Mouse (Mus musculus) stomach, embryonic 15.5 days (tissue): Measurements from ENCODE around the gene Eepd1. TPM values are rescaled to one million over a fixed set of nuclear protein-coding genes. Genes with fewer than 3 reads are reported as not detected.
A peak's percentile ranks its signal among the peaks of the same experiment; 100 is the strongest.

ENCODE experiments used
- ATAC-seq: fragments of 200-750 bp; cut with Nextera tagmentation; 2 replicates; pipeline ENCODE4 v1.8.0; 2017; ENCODE audit warnings: low read depth, moderate number of reproducible peaks, moderate TSS enrichment; ENCODE audit not compliant: insufficient read depth, low FRiP score
- H3K27ac ChIP-seq: fragments of 300-500 bp; sonication (generic); 2 replicates; pipeline ENCODE4 v1.5.1; 2015; ENCODE audit warnings: mild to moderate bottlenecking, inconsistent platforms
- H3K27me3 ChIP-seq: fragments of 300-500 bp; sonication (generic); replicated peaks from 2 replicates; pipeline ENCODE4 v1.6.1; 2015; ENCODE audit warnings: inconsistent platforms
- H3K36me3 ChIP-seq: fragments of 300-500 bp; sonication (generic); 2 replicates; pipeline ENCODE4 v1.6.1; 2015; ENCODE audit warnings: inconsistent platforms
- H3K4me1 ChIP-seq: fragments of 300-500 bp; sonication (generic); 2 replicates; pipeline ENCODE4 v1.6.1; 2015; ENCODE audit warnings: inconsistent platforms
- H3K4me2 ChIP-seq: fragments of 300-500 bp; sonication (generic); 2 replicates; pipeline ENCODE4 v1.6.1; 2015; ENCODE audit warnings: mild to moderate bottlenecking, inconsistent platforms
- H3K4me3 ChIP-seq: fragments of 300-500 bp; sonication (generic); replicated peaks from 2 replicates; pipeline ENCODE4 v1.5.1; 2015; ENCODE audit warnings: inconsistent platforms
- H3K9ac ChIP-seq: fragments of 300-500 bp; sonication (generic); 2 replicates; pipeline ENCODE4 v1.6.1; 2015; ENCODE audit warnings: inconsistent platforms
- H3K9me3 ChIP-seq: fragments of 300-500 bp; sonication (generic); 2 replicates; pipeline ENCODE4 v1.6.1; 2016; ENCODE audit warnings: inconsistent platforms
- WGBS: fragments of 180-500 bp; shearing (Covaris S2); methylation state at CpG from one replicate; pipeline ENCODE4 v1.1.7; 2015; 5-methylcytosine and 5-hydroxymethylcytosine counted together
- polyA plus RNA-seq: library from polyadenylated mRNA; unstranded; fragments of >200 nt; fragmentation: Nextera tagmentation; extraction: Ambion mirVana; gene quantifications from 2 replicates; pipeline ENCODE4 v1.2.1, GENCODE M21; 2015

Gene Eepd1
- polyA plus RNA-seq, 1 experiment from 2014 or later = 10.0 TPM

DNA sequence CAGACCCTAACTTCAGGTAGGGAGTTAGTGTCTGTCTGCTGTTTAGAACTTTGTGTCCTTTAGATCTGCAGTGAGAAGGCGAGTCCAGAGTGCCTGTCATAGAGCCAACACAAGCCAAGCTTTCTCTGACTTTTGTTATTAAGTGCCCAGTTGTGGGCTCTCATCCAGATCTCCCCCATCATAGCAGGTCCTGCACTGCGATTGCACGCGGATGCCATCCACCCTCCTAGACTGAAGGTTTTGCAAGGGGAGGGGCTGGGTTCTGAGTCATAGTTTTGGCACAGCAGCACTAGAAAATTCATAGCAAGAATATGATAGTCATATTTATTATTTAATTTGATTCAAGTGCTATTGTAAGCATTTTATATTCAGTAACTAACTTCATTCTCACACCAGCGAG, 12.6 kb downstream of the Eepd1 start:
- no peak overlapping the region for H3K4me2 ChIP-seq
- H3K27ac ChIP-seq = no peak overlapping the region
- no peak for ATAC-seq
- H3K36me3 ChIP-seq = no peaks in the 10 kb centered on the region
- no peaks in the 10 kb centered on the region for H3K27me3 ChIP-seq
- H3K4me1 ChIP-seq = no peaks in the 10 kb centered on the region
- no peak overlapping the region for H3K4me3 ChIP-seq
- H3K9ac ChIP-seq = no peak overlapping the region
- no peaks in the 10 kb centered on the region for H3K9me3 ChIP-seq
- 66% methylated on average over 5 of the region's 5 CpGs for WGBS

DNA sequence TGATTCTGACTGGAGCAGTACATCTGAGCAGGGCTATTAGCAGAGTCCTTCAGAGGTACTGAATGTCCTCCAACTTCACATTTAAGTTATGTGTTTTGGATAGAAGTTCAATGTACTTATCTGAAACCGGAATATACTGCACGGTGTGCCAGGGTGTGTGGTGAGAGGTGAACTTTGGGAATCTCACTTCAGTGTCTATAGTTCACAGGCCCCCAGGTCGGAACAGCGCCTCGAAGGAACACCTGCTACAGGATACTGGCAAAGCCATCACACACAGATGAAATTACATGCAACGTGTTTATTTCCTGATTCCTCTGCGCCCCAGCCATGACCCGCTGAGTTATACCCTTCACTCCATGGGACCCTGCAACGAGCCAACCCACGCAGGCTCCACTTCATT, 14.3 kb downstream of the Eepd1 start:
- no peak overlapping the region for H3K4me3 ChIP-seq
- H3K4me2 ChIP-seq = no peak overlapping the region
- H3K27ac ChIP-seq = no peak overlapping the region
- no peaks in the 10 kb centered on the region for H3K27me3 ChIP-seq
- H3K9ac ChIP-seq = no peak overlapping the region
- no peaks in the 10 kb centered on the region for H3K9me3 ChIP-seq
- H3K4me1 ChIP-seq = no peaks in the 10 kb centered on the region
- WGBS = 86% methylated on average over 10 of the region's 10 CpGs
- no peaks in the 10 kb centered on the region for H3K36me3 ChIP-seq
- ATAC-seq = no peak

DNA sequence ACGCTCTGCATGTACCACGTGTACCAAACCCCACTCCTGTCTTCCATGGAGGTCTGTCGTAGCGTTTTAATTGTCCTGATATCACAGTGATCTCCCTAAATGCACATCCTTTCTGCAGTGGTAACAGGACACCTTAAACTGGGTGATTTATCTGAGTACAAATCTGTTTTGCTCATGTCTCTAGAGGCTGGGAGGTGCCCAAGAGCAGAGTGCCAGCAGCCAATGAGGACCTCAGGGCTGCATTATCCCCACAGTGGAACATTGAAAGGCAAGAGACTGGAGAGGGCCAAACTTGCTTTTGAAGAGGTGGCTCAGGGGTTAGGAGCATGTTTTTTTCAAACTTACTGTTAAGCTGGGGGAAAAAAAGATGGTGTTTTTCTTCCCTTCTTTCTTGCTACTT, 14.8 kb downstream of the Eepd1 start:
- ATAC-seq = no peak
- H3K27me3 ChIP-seq = no peaks in the 10 kb centered on the region
- no peak overlapping the region for H3K4me3 ChIP-seq
- H3K9me3 ChIP-seq = no peaks in the 10 kb centered on the region
- H3K4me1 ChIP-seq = no peaks in the 10 kb centered on the region
- H3K4me2 ChIP-seq = no peak overlapping the region
- H3K36me3 ChIP-seq = no peaks in the 10 kb centered on the region
- no peak overlapping the region for H3K27ac ChIP-seq
- WGBS = 83% methylated on average over 4 of the region's 4 CpGs
- H3K9ac ChIP-seq = no peak overlapping the region

DNA sequence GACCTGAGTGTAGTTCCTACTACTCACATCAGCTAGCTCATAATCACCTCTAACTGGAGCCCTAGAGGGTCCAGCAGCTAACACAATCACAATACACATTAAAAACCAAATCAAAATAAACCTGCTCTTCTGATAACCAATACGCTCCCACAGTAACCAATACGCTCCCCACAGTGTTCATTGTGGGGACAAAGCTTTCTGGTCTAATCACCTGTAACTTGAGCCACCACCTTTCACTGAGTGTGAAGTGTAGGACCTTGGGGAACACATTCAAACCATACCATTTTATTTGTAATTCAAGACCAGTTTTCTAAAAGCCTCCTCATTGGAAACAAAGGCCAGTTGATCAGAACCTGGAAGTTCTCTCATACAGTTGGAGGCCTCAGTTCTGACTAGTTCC, 15.4 kb downstream of the Eepd1 start:
- H3K9me3 ChIP-seq = no peaks in the 10 kb centered on the region
- H3K36me3 ChIP-seq = no peaks in the 10 kb centered on the region
- H3K4me3 ChIP-seq = no peak overlapping the region
- H3K4me1 ChIP-seq = no peaks in the 10 kb centered on the region
- no peak overlapping the region for H3K4me2 ChIP-seq
- ATAC-seq = no peak
- WGBS = 93% methylated on average over 2 of the region's 2 CpGs
- H3K27ac ChIP-seq = no peak overlapping the region
- H3K9ac ChIP-seq = no peak overlapping the region
- H3K27me3 ChIP-seq = no peaks in the 10 kb centered on the region

DNA sequence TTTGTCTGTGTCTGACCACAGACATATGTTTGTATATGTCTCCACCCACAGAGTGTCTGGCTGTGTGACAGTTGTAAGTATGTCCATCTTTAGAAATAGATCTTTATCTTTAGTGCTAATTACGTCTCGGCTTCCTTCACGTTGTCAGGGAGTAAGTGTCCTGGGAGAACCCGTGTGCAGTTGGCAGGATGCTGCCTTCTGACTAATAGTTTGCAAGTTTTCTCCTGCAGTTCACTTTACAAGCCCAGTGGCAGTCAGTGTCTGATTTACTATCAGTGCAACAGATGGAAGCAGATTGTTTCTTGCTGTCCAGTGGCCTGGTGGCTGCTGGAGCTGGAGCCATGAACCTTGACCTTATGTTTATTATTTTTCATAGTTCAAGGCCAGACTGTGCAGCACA, 17.4 kb downstream of the Eepd1 start:
- no peak overlapping the region for H3K4me3 ChIP-seq
- H3K27me3 ChIP-seq = no peaks in the 10 kb centered on the region
- no peak overlapping the region for H3K9ac ChIP-seq
- no peak overlapping the region for H3K4me2 ChIP-seq
- no peaks in the 10 kb centered on the region for H3K9me3 ChIP-seq
- WGBS = 30% methylated on average over 4 of the region's 4 CpGs
- no peak; the same call in 1 of the 2 replicates for ATAC-seq
- H3K4me1 ChIP-seq = no peaks in the 10 kb centered on the region
- no peaks in the 10 kb centered on the region for H3K36me3 ChIP-seq
- no peak overlapping the region for H3K27ac ChIP-seq

DNA sequence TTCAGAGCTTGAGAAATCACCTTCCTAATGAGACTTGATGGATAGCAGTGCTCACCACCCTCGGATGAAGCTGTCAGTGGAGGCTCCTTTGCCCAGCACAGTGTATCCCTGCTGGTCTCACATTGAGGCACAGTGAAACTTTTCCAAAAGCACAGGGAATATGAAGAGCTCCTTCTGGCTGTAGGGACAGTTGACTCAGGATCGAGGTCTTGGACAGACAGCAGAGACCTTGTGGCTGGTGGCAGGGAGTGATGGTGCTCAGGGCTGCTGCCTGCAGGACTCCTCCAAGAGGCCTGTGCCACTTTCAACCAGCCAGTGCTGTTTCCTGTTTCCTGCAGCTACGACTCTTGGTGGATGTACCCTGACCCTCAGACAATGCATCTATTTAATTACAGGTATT, 18.0 kb downstream of the Eepd1 start:
- no peak overlapping the region for H3K4me3 ChIP-seq
- no peaks in the 10 kb centered on the region for H3K27me3 ChIP-seq
- ATAC-seq = no peak
- WGBS = 40% methylated on average over 3 of the region's 3 CpGs
- H3K9ac ChIP-seq = no peak overlapping the region
- no peaks in the 10 kb centered on the region for H3K36me3 ChIP-seq
- no peaks in the 10 kb centered on the region for H3K9me3 ChIP-seq
- no peak overlapping the region for H3K4me2 ChIP-seq
- H3K4me1 ChIP-seq = no peaks in the 10 kb centered on the region
- H3K27ac ChIP-seq = no peak overlapping the region

DNA sequence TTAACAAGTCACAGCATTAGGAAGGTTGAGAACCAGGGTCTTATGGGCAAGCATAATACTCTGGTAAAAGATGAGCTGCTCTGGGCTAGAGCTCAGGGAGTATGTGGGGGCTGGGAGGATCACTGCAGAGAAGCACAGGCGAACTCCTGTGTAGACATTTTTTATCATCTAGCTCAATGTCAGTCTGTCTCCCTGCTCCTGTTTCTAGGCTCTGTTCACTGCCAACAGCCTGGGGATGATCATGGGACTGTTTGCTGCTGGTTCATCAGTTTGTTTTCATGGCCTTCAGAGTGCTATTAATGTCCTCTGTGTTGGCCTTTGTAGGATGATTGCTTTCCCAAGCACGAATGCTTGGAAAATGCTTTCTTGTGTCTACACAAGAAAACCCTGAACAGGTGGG, 18.7 kb downstream of the Eepd1 start:
- H3K9ac ChIP-seq = no peak overlapping the region
- no peak overlapping the region for H3K4me3 ChIP-seq
- 76% methylated on average over 2 of the region's 2 CpGs for WGBS
- no peaks in the 10 kb centered on the region for H3K4me1 ChIP-seq
- H3K27me3 ChIP-seq = no peaks in the 10 kb centered on the region
- no peaks in the 10 kb centered on the region for H3K36me3 ChIP-seq
- ATAC-seq = no peak
- no peaks in the 10 kb centered on the region for H3K9me3 ChIP-seq
- no peak overlapping the region for H3K27ac ChIP-seq
- no peak overlapping the region for H3K4me2 ChIP-seq

DNA sequence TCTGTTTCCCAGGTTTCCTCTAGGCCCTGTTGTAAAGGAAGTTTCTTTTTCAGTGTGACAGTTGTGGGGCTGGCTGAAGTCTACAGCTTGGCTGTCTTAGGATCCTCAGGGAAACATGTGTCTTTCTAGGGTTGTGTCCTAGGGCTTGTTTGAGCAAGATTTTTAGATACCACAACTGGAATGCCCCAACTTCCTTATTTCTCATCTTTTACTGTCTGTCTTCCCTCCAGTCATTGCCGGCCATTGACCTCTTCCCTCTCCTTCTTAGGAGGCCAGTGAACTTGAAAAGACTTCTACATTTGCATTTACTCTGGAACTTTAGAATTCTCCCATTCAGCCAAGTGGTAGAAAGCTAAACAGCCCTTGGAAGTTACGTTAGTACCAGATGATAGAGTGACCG, 27.5 kb downstream of the Eepd1 start:
- 82% methylated on average over 3 of the region's 3 CpGs for WGBS
- Histone ChIP-seq H3K36me3 (no peaks in the 10 kb centered on the region), H3K4me2 (no peak overlapping the region), H3K4me3 (no peak overlapping the region), H3K4me1 (no peaks in the 10 kb centered on the region), H3K9me3 (no peaks in the 10 kb centered on the region), H3K27me3 (no peaks in the 10 kb centered on the region), H3K27ac (no peak overlapping the region), H3K9ac (no peak overlapping the region)
- ATAC-seq = no peak

DNA sequence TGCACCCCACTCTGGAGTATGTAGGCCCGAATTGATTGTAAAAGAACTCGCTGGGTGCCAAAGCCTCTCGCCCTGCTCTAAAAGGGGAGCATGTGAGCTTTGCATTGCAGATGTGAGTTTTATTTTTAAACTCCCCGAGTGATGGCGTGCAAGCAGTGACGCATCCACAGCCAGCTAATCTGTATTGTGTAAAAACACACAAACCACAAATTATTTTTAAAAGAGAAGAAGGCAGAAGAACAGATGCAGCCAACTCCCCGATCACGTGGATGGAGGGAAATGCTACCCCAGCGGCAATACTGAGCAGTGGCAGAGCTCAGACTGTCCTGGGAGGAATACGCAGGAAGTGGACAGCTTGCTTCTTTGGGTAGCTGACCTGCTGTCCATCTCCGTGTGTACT, 29.2 kb downstream of the Eepd1 start:
- H3K4me3 ChIP-seq = no peak overlapping the region
- WGBS = 78% methylated on average over 11 of the region's 11 CpGs
- H3K4me1 ChIP-seq = no peaks in the 10 kb centered on the region
- no peaks in the 10 kb centered on the region for H3K36me3 ChIP-seq
- ATAC-seq = no peak
- no peaks in the 10 kb centered on the region for H3K27me3 ChIP-seq
- H3K9ac ChIP-seq = no peak overlapping the region
- no peaks in the 10 kb centered on the region for H3K9me3 ChIP-seq
- H3K4me2 ChIP-seq = no peak overlapping the region
- no peak overlapping the region for H3K27ac ChIP-seq

DNA sequence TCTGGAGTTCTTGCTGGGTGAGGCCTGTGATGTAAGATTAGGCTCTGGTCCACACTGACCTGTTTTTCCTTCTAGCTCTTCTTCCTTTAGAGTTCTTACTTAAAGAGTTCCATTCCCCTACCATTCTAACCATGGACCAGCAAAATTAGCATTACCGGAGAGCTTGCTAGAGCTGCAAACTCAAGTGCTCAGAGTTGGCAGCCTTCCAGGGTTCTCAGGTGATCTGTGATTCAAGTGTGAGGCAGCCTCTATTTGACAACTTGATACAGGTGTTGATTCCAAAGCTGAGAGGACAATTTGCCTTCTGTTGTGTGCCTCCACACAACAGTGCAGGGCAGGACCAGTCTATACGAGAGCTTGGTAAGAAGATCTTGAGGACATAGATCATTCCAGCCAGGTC, 31.7 kb downstream of the Eepd1 start:
- peak; percentile 48; the same call in 1 of the 2 replicates for ATAC-seq
- no peak overlapping the region for H3K9ac ChIP-seq
- no peak overlapping the region for H3K4me2 ChIP-seq
- WGBS = 48% methylated on average over 2 of the region's 2 CpGs
- H3K36me3 ChIP-seq = no peaks in the 10 kb centered on the region
- H3K27me3 ChIP-seq = no peaks in the 10 kb centered on the region
- H3K9me3 ChIP-seq = no peaks in the 10 kb centered on the region
- H3K27ac ChIP-seq = no peak overlapping the region
- no peaks in the 10 kb centered on the region for H3K4me1 ChIP-seq
- H3K4me3 ChIP-seq = no peak overlapping the region

DNA sequence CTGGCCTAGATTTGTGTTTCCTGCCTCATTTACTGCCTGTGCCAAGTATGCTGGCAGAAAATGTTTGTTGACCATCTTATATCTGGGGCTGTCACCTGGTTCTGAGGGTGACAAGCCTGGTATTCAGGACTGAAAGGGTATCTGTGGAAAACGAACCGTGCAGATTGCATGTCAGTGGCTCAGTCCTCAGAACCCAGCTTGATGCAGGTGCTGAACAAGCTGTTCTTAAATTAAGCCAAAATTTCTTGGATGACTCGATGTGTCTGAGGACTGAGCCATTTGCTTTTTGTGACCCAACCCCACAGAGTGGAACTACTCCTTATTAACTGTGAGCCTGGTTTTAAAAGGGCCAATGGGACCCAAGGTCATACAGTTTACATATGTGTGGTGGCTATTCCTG, 32.2 kb downstream of the Eepd1 start:
- Histone ChIP-seq H3K27ac (no peak overlapping the region), H3K27me3 (no peaks in the 10 kb centered on the region), H3K4me1 (no peaks in the 10 kb centered on the region), H3K4me3 (no peak overlapping the region), H3K9me3 (no peaks in the 10 kb centered on the region), H3K9ac (no peak overlapping the region), H3K36me3 (no peaks in the 10 kb centered on the region), H3K4me2 (no peak overlapping the region)
- no peak for ATAC-seq
- WGBS = 74% methylated on average over 3 of the region's 3 CpGs

DNA sequence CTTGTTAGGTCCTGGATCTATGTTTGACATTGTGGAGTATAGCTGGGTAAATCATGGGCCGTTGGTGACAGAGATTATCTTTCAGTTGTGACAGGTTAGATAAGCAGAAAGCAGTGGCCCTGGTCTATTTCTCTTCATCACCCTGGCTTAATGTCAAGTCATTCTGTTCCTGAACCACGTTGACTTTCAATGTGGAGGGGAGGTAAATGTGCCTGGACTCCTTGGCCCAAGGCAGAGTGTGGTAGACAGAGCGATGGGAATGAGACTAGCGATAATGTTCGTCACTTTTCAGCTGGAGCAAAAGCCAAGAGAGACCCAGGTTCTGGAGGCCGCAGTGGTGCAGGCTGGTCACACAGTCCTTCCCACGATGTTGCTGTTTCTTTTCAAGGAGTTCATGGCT, 35.3 kb downstream of the Eepd1 start:
- 68% methylated on average over 7 of the region's 7 CpGs for WGBS
- H3K4me2 ChIP-seq = no peak overlapping the region
- H3K27ac ChIP-seq = no peak overlapping the region
- H3K27me3 ChIP-seq = no peaks in the 10 kb centered on the region
- no peaks in the 10 kb centered on the region for H3K9me3 ChIP-seq
- no peak overlapping the region for H3K9ac ChIP-seq
- no peaks in the 10 kb centered on the region for H3K36me3 ChIP-seq
- H3K4me3 ChIP-seq = no peak overlapping the region
- no peak for ATAC-seq
- 0 out of 2 replicates have a peak, but pooled peaks cover 2% of the 10 kb centered on the region for H3K4me1 ChIP-seq

DNA sequence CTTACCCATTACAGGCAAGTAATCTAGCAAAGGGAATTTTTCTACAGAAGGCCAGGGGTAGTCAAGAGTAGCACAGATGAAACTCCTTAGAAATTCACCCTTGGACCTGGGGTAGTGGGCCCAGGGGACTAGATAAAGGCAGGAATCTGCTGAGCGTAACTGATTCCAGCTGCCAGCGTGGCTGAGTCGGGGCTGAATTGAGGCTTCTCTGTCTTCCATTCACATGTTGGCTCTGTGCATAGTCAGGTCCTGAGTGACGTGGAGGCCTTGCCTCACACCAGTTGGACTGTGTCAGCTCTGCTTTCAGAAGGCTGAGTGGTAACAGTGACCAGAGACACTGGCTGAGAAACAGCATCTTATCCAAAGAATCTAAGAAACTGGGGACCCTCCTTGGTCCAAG, 36.6 kb downstream of the Eepd1 start:
- Histone ChIP-seq H3K27me3 (no peaks in the 10 kb centered on the region), H3K27ac (no peak overlapping the region), H3K36me3 (no peaks in the 10 kb centered on the region), H3K4me1 (0 out of 2 replicates have a peak, but pooled peaks cover 2% of the 10 kb centered on the region), H3K9me3 (no peaks in the 10 kb centered on the region), H3K9ac (no peak overlapping the region), H3K4me2 (no peak overlapping the region), H3K4me3 (no peak overlapping the region)
- no peak for ATAC-seq
- WGBS = 64% methylated on average over 4 of the region's 4 CpGs
